Mouse (Mus musculus) liver, adult 2 months (tissue): ENCODE results near the gene R3hcc1l.

ENCODE experiments used
- CTCF ChIP-seq: fragments of 200-500 bp; IDR thresholded peaks from 2 replicates; pipeline ENCODE4 v1.5.1; 2011; ENCODE audit warnings: low read depth, low read length, control low read depth
- POLR2A ChIP-seq: fragments of 200-500 bp; IDR thresholded peaks from 2 replicates; pipeline ENCODE4 v1.6.1; 2011; ENCODE audit warnings: low read length, control low read depth; ENCODE audit not compliant: insufficient read depth; ENCODE audit errors: extremely low read depth

DNA sequence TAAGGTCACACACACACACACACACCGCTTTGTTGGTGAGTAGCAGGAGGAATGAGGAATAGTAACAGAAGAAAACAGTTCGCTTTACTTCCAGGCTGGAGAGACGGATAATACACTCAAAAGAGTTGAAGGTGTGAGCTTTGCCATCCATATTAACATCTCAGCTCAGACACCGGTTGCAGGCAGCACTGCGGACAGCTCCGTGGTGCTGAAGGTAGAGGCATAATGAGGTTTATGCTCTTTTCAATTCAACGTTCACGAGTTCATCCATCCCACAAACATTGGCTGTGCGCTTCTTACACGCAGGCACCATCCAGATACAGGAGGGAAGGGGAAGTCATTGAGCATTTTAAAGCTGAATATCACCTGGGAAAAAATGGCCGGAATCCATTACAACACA is 45.7 kb upstream of the R3hcc1l start:
- no peak for TF ChIP-seq CTCF
- TF ChIP-seq POLR2A = no peak
